Mouse (Mus musculus): ENCODE measurements at regions not wholly inside any gene's neighbourhood (a gene's known extent, or its start where the extent isn't known, plus 50 kb on each side); places are given as distances from the start of the nearest gene placed in this dataset.
A peak's percentile ranks its signal among the peaks of the same experiment; 100 is the strongest.

DNA sequence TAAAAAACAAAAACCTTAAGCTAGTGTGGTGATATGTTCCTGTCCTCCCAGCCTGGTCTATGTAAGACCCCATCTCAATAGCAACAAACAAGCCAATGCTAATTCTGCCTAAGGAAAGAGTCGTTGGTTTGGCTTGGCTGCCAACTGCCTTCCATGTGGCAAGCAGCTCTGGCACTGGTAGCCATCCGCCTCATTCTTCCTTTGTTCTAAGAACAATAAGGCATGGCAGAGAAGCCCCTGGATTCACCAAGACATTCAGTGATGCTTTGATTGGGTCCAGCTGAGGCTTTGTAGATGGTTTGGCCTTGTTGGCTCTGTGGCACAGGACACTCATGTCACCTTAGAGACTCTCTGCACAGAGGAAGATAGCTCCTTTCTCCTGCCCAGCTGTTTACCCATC lies 139.9 kb upstream of the Irx5 start:
- Histone ChIP-seq H3K4me3 (ENCODE audit: low read depth, low read length) (no peak overlapping the region), H3K9me3 (ENCODE audit: low read length) (no peaks in the 10 kb centered on the region), H3K4me2 (ENCODE audit: low read depth, low read length, poor library complexity, severe bottlenecking) (no peak overlapping the region), H3K27ac (ENCODE audit: low read depth, low read length) (no peak overlapping the region), H3K27me3 (ENCODE audit: insufficient read depth, low read length) (no peaks in the 10 kb centered on the region), H3K4me1 (ENCODE audit: insufficient read depth, low read length) (no peaks in the 10 kb centered on the region), H3K9ac (replicated peaks; ENCODE audit: low read length, poor library complexity, severe bottlenecking) (no peak overlapping the region), H3K36me3 (ENCODE audit: insufficient read depth, low read length) (no peaks in the 10 kb centered on the region)
- DNase-seq (ENCODE audit: low spot score): peak; percentile 22
- no peak for TF ChIP-seq CTCF (IDR thresholded peaks at IDR 0.05)
- WGBS: 63% methylated on average over 2 of the region's 2 CpGs
- no peak for ATAC-seq (ENCODE audit: low FRiP score)

DNA sequence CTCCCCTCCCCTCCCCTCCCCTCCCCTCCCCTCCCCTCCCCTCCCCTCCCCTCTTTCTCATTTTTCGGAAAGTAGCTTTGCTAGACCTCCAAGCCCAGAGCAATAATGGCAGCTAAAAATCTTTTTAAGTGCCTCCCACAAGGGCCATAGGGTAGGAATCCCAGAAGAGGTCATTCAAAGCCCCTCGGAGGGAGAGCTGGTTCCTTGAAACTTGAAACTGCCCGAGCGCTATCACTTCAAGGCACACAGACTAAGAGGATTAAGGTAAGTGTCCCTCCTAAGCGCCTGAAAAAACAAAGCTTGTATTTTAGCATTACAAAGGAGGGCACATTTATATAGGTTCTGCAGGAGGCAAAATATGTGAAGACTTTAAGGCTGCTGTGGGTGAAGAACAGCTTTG lies 141.2 kb upstream of the Irx5 start:
- 11% methylated on average over 5 of the region's 5 CpGs for WGBS
- no peak overlapping the region for H3K27ac ChIP-seq (ENCODE audit: low read depth, low read length)
- H3K4me2 ChIP-seq (ENCODE audit: low read depth, low read length, poor library complexity, severe bottlenecking): no peak overlapping the region
- H3K4me3 ChIP-seq (ENCODE audit: low read depth, low read length): no peak overlapping the region
- H3K9me3 ChIP-seq (ENCODE audit: low read length): no peaks in the 10 kb centered on the region
- H3K4me1 ChIP-seq (ENCODE audit: insufficient read depth, low read length): no peaks in the 10 kb centered on the region
- no peaks in the 10 kb centered on the region for H3K27me3 ChIP-seq (ENCODE audit: insufficient read depth, low read length)
- no peaks in the 10 kb centered on the region for H3K36me3 ChIP-seq (ENCODE audit: insufficient read depth, low read length)
- ATAC-seq (ENCODE audit: low FRiP score): no peak
- TF ChIP-seq CTCF (IDR thresholded peaks at IDR 0.05): no peak
- H3K9ac ChIP-seq (replicated peaks; ENCODE audit: low read length, poor library complexity, severe bottlenecking): no peak overlapping the region
- DNase-seq (ENCODE audit: low spot score): no peak

DNA sequence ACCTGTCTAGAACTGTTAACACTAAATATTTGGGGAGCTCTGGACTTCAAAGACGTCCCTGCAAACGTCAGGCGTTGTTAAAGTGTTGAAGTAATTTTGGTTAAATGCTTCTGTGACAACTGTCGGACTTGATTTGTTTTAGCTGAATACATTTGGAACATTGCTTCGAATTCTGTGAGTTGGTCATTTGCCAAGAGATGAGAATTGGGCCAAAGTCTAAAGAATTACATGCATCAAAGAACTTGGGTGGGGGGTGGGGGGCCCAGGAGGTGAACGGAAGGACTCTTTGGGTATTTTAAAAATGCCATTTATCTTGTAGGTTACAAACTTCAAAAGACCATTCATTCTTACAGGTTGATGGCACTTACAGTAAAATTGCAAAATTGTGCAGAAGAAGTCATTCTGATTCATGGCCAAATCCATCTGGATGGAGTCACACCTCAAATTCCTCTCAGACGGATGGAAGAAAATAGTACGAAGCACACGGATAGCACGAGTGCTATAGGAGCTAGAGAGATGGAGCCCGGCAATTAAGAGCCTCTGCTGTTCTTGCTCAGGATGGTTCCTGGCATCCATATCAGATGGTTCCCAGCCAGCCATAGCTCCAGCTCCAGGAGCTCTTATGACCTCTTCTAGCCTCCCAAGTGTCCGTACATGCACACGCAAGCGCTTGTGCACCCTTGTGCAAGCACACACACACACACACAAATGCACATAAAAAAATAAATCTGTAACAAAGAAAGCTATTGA lies 144.5 kb upstream of the Irx5 start:
- Histone ChIP-seq H3K4me2 (ENCODE audit: low read depth, low read length, poor library complexity, severe bottlenecking) (no peak overlapping the region), H3K4me1 (ENCODE audit: insufficient read depth, low read length) (no peaks in the 10 kb centered on the region), H3K27me3 (ENCODE audit: insufficient read depth, low read length) (no peaks in the 10 kb centered on the region), H3K9me3 (ENCODE audit: low read length) (no peaks in the 10 kb centered on the region), H3K36me3 (ENCODE audit: insufficient read depth, low read length) (no peaks in the 10 kb centered on the region), H3K27ac (ENCODE audit: low read depth, low read length) (no peak overlapping the region), H3K9ac (replicated peaks; ENCODE audit: low read length, poor library complexity, severe bottlenecking) (no peak overlapping the region), H3K4me3 (ENCODE audit: low read depth, low read length) (no peak overlapping the region)
- no peak for TF ChIP-seq CTCF (IDR thresholded peaks at IDR 0.05)
- no peak for ATAC-seq (ENCODE audit: low FRiP score)
- WGBS: 74% methylated on average over 14 of the region's 14 CpGs
- no peak for DNase-seq (ENCODE audit: low spot score)

DNA sequence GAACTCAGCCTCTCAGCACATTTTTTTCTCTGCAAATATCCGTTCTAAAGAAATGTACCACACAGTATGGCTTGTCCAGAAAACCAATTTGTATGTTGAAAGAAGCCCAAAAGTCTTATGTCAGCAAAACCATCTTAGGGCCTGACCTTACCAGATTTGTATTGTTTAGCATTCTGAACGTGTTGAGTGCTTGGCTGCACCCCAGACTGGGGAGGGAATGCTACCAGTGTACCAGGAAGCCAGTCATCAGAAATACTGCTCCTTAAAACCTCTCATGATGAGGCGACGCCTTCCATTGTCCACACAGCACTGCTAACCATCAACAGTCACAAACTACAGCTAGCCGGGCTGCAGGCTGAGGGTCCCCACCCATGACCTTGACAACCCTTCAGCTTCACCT lies 148.3 kb upstream of the Irx5 start:
- Histone ChIP-seq H3K9ac (replicated peaks; ENCODE audit: low read length, poor library complexity, severe bottlenecking) (no peak overlapping the region), H3K27ac (ENCODE audit: low read depth, low read length) (no peak overlapping the region), H3K36me3 (ENCODE audit: insufficient read depth, low read length) (no peaks in the 10 kb centered on the region), H3K27me3 (ENCODE audit: insufficient read depth, low read length) (no peaks in the 10 kb centered on the region), H3K4me2 (ENCODE audit: low read depth, low read length, poor library complexity, severe bottlenecking) (no peak overlapping the region), H3K9me3 (ENCODE audit: low read length) (no peaks in the 10 kb centered on the region), H3K4me3 (ENCODE audit: low read depth, low read length) (no peak overlapping the region), H3K4me1 (ENCODE audit: insufficient read depth, low read length) (no peaks in the 10 kb centered on the region)
- no peak for ATAC-seq (ENCODE audit: low FRiP score)
- no peak for TF ChIP-seq CTCF (IDR thresholded peaks at IDR 0.05)
- WGBS: 71% methylated on average over 5 of the region's 5 CpGs
- DNase-seq (ENCODE audit: low spot score): no peak

GRCm38 (mm10) chr8:92195635-92196034 lies 161.8 kb upstream of the Irx5 start:
- WGBS: 94% methylated on average over 8 of the region's 8 CpGs
- no peak for TF ChIP-seq CTCF (IDR thresholded peaks at IDR 0.05)

GRCm38 (mm10) chr8:92194065-92194464 lies 163.4 kb upstream of the Irx5 start:
- no peaks in the 10 kb centered on the region for H3K9me3 ChIP-seq (ENCODE audit: low read length)
- no peak overlapping the region for H3K9ac ChIP-seq (replicated peaks; ENCODE audit: low read length, poor library complexity, severe bottlenecking)
- ATAC-seq (ENCODE audit: low FRiP score) (no peak), DNase-seq (ENCODE audit: low spot score) (no peak)
- no peaks in the 10 kb centered on the region for H3K27me3 ChIP-seq (ENCODE audit: insufficient read depth, low read length)
- no peak overlapping the region for H3K4me3 ChIP-seq (ENCODE audit: low read depth, low read length)
- H3K36me3 ChIP-seq (ENCODE audit: insufficient read depth, low read length): no peaks in the 10 kb centered on the region
- H3K4me2 ChIP-seq (ENCODE audit: low read depth, low read length, poor library complexity, severe bottlenecking): no peak overlapping the region
- H3K27ac ChIP-seq (ENCODE audit: low read depth, low read length): no peak overlapping the region
- WGBS: 36% methylated on average over 14 of the region's 14 CpGs
- no peaks in the 10 kb centered on the region for H3K4me1 ChIP-seq (ENCODE audit: insufficient read depth, low read length)
- TF ChIP-seq CTCF (IDR thresholded peaks at IDR 0.05): peak; percentile 56

More at GRCm38 (mm10) chr8:92195635-92196034, 161.8 kb upstream of the Irx5 start:
- Histone ChIP-seq H3K36me3 (ENCODE audit: insufficient read depth, low read length) (no peaks in the 10 kb centered on the region), H3K4me2 (ENCODE audit: low read depth, low read length, poor library complexity, severe bottlenecking) (no peak overlapping the region), H3K27me3 (ENCODE audit: insufficient read depth, low read length) (no peaks in the 10 kb centered on the region), H3K4me1 (ENCODE audit: insufficient read depth, low read length) (no peaks in the 10 kb centered on the region), H3K9ac (replicated peaks; ENCODE audit: low read length, poor library complexity, severe bottlenecking) (no peak overlapping the region), H3K27ac (ENCODE audit: low read depth, low read length) (no peak overlapping the region), H3K4me3 (ENCODE audit: low read depth, low read length) (no peak overlapping the region), H3K9me3 (ENCODE audit: low read length) (no peaks in the 10 kb centered on the region)
- DNase-seq (ENCODE audit: low spot score): no peak
- ATAC-seq (ENCODE audit: low FRiP score): no peak

Measured in midbrain, postnatal 0 days (tissue).